Mouse (Mus musculus): ENCODE data around the gene Prss53. TPM values are rescaled to one million over a fixed set of nuclear protein-coding genes. Genes with fewer than 3 reads are reported as not detected.

Prss53 gene
- polyA plus RNA-seq (2016; fragmentation: Nextera tagmentation; extraction: Ambion mirVana): 0.77 and 0.79 TPM in 2 replicates

- Histone ChIP-seq H3K9me3 (no peaks in the 10 kb centered on the region), H3K27me3 (no peaks in the 10 kb centered on the region), H3K4me1 (peaks cover 11% of the 10 kb centered on the region), H3K9ac (replicated peaks) (no peak within 1 kb of the TSS), H3K4me2 (replicated peaks) (no peak within 1 kb of the TSS), H3K27ac (replicated peaks) (no peak within 1 kb of the TSS), H3K36me3 (peaks cover 71% of the 10 kb centered on the region), H3K4me3 (no peak within 1 kb of the TSS)
- no peak for ATAC-seq (ENCODE audit: low FRiP score, low read depth)
- 52% methylated on average over 4 of the region's 4 CpGs for WGBS
Observed at GRCm38 (mm10) chr7:127890798-127891197, at the start of gene Prss53. Gene Prss53 (minus strand): TSS chr7:127890970.

GRCm38 (mm10) chr7:127936216-127936884 is 45.6 kb upstream of the Prss53 start:
- 57% methylated on average over 18 of the region's 18 CpGs for WGBS
- ATAC-seq (ENCODE audit: low FRiP score, low read depth): 0 out of 2 replicates have a peak, but pooled peaks have one; percentile 10
- H3K4me2 ChIP-seq (replicated peaks): peak overlapping the region; percentile 88
- no peaks in the 10 kb centered on the region for H3K36me3 ChIP-seq
- peak overlapping the region; percentile 56 for H3K4me3 ChIP-seq
- H3K27ac ChIP-seq (replicated peaks): no peak overlapping the region
- H3K4me1 ChIP-seq: peaks cover 17% of the 10 kb centered on the region
- H3K9ac ChIP-seq (replicated peaks): peak overlapping the region; percentile 71
- H3K9me3 ChIP-seq: no peaks in the 10 kb centered on the region
- H3K27me3 ChIP-seq: peaks cover 7% of the 10 kb centered on the region; the same call in 1 of the 2 replicates

- peak overlapping the region; percentile 88 for H3K4me2 ChIP-seq (replicated peaks)
- WGBS: under 1% methylated on average over 36 of the region's 38 CpGs
- ATAC-seq (ENCODE audit: low FRiP score, low read depth): peak; percentile 42
- H3K4me3 ChIP-seq: peak overlapping the region; percentile 56
- peaks cover 10% of the 10 kb centered on the region; the same call in 1 of the 2 replicates for H3K27me3 ChIP-seq
- peaks cover 17% of the 10 kb centered on the region for H3K4me1 ChIP-seq
- no peaks in the 10 kb centered on the region for H3K9me3 ChIP-seq
- no peaks in the 10 kb centered on the region for H3K36me3 ChIP-seq
- H3K27ac ChIP-seq (replicated peaks): peak overlapping the region; percentile 7; the same call in 1 of the 2 replicates
- H3K9ac ChIP-seq (replicated peaks): peak overlapping the region; percentile 71
Observed at GRCm38 (mm10) chr7:127935748-127936159, 45.0 kb upstream of the Prss53 start.

- H3K9ac ChIP-seq (replicated peaks): peak overlapping the region; percentile 71
- H3K9me3 ChIP-seq: no peaks in the 10 kb centered on the region
- 6% methylated on average over 31 of the region's 32 CpGs for WGBS
- H3K36me3 ChIP-seq: no peaks in the 10 kb centered on the region
- H3K27me3 ChIP-seq: peaks cover 13% of the 10 kb centered on the region
- H3K27ac ChIP-seq (replicated peaks): peak overlapping the region; percentile 43
- H3K4me2 ChIP-seq (replicated peaks): peak overlapping the region; percentile 88
- H3K4me3 ChIP-seq: peak overlapping the region; percentile 56
- peaks cover 18% of the 10 kb centered on the region for H3K4me1 ChIP-seq
- peak; percentile 94 for ATAC-seq (ENCODE audit: low FRiP score, low read depth)
Observed at GRCm38 (mm10) chr7:127935028-127935722, 44.4 kb upstream of the Prss53 start.

GRCm38 (mm10) chr7:127934075-127934474 is 43.3 kb upstream of the Prss53 start:
- no peak overlapping the region for H3K9ac ChIP-seq (replicated peaks)
- H3K4me2 ChIP-seq (replicated peaks): no peak overlapping the region
- WGBS: 92% methylated on average over 5 of the region's 5 CpGs
- H3K27me3 ChIP-seq: peaks cover 24% of the 10 kb centered on the region
- no peak for ATAC-seq (ENCODE audit: low FRiP score, low read depth)
- H3K36me3 ChIP-seq: no peaks in the 10 kb centered on the region
- H3K27ac ChIP-seq (replicated peaks): no peak overlapping the region
- H3K9me3 ChIP-seq: no peaks in the 10 kb centered on the region
- H3K4me3 ChIP-seq: no peak overlapping the region
- peaks cover 22% of the 10 kb centered on the region for H3K4me1 ChIP-seq

GRCm38 (mm10) chr7:127932273-127933031 is 41.7 kb upstream of the Prss53 start:
- no peak overlapping the region for H3K4me2 ChIP-seq (replicated peaks)
- no peaks in the 10 kb centered on the region for H3K36me3 ChIP-seq
- no peak overlapping the region for H3K4me3 ChIP-seq
- no peak overlapping the region for H3K27ac ChIP-seq (replicated peaks)
- no peak for ATAC-seq (ENCODE audit: low FRiP score, low read depth)
- WGBS: 11% methylated on average over 13 of the region's 13 CpGs
- no peak overlapping the region for H3K9ac ChIP-seq (replicated peaks)
- peaks cover 40% of the 10 kb centered on the region for H3K27me3 ChIP-seq
- no peaks in the 10 kb centered on the region for H3K9me3 ChIP-seq
- peaks cover 22% of the 10 kb centered on the region for H3K4me1 ChIP-seq

GRCm38 (mm10) chr7:127931351-127932135 is 40.8 kb upstream of the Prss53 start:
- H3K27ac ChIP-seq (replicated peaks): no peak overlapping the region
- no peak overlapping the region for H3K9ac ChIP-seq (replicated peaks)
- no peak overlapping the region for H3K4me3 ChIP-seq
- ATAC-seq (ENCODE audit: low FRiP score, low read depth): no peak
- no peak overlapping the region for H3K4me2 ChIP-seq (replicated peaks)
- peaks cover 22% of the 10 kb centered on the region for H3K4me1 ChIP-seq
- no peaks in the 10 kb centered on the region for H3K9me3 ChIP-seq
- 32% methylated on average over 13 of the region's 13 CpGs for WGBS
- H3K36me3 ChIP-seq: peaks cover 2% of the 10 kb centered on the region; the same call in 1 of the 2 replicates
- peaks cover 40% of the 10 kb centered on the region for H3K27me3 ChIP-seq

- Histone ChIP-seq H3K36me3 (peaks cover 11% of the 10 kb centered on the region), H3K27ac (replicated peaks) (no peak overlapping the region), H3K4me1 (peaks cover 17% of the 10 kb centered on the region; the same call in 1 of the 2 replicates), H3K27me3 (peaks cover 35% of the 10 kb centered on the region), H3K4me2 (replicated peaks) (no peak overlapping the region), H3K9ac (replicated peaks) (no peak overlapping the region), H3K9me3 (no peaks in the 10 kb centered on the region), H3K4me3 (no peak overlapping the region)
- 85% methylated on average over 5 of the region's 5 CpGs for WGBS
- no peak for ATAC-seq (ENCODE audit: low FRiP score, low read depth)
Observed at GRCm38 (mm10) chr7:127930636-127931035, 39.9 kb upstream of the Prss53 start.

GRCm38 (mm10) chr7:127929923-127930322 is 39.2 kb upstream of the Prss53 start, which contains the start of gene Prss8:
Gene Prss8 (minus strand): TSS chr7:127930104.
- peaks cover 35% of the 10 kb centered on the region for H3K27me3 ChIP-seq
- WGBS: 25% methylated on average over 6 of the region's 6 CpGs
- H3K4me2 ChIP-seq (replicated peaks): 0 out of 2 replicates have a peak within 1 kb of the TSS, but pooled peaks have one; percentile 7
- no peak for ATAC-seq (ENCODE audit: low FRiP score, low read depth)
- H3K36me3 ChIP-seq: peaks cover 18% of the 10 kb centered on the region
- H3K4me3 ChIP-seq: no peak within 1 kb of the TSS
- no peaks in the 10 kb centered on the region for H3K9me3 ChIP-seq
- H3K4me1 ChIP-seq: peaks cover 16% of the 10 kb centered on the region; the same call in 1 of the 2 replicates
- no peak within 1 kb of the TSS; the same call in 1 of the 2 replicates for H3K9ac ChIP-seq (replicated peaks)
- H3K27ac ChIP-seq (replicated peaks): no peak within 1 kb of the TSS

- H3K4me1 ChIP-seq: peaks cover 11% of the 10 kb centered on the region; the same call in 1 of the 2 replicates
- no peak overlapping the region for H3K27ac ChIP-seq (replicated peaks)
- H3K9ac ChIP-seq (replicated peaks): no peak overlapping the region
- WGBS: 58% methylated on average over 5 of the region's 5 CpGs
- ATAC-seq (ENCODE audit: low FRiP score, low read depth): no peak
- peaks cover 31% of the 10 kb centered on the region for H3K36me3 ChIP-seq
- H3K4me2 ChIP-seq (replicated peaks): no peak overlapping the region
- H3K27me3 ChIP-seq: peaks cover 35% of the 10 kb centered on the region
- no peaks in the 10 kb centered on the region for H3K9me3 ChIP-seq
- no peak overlapping the region for H3K4me3 ChIP-seq
Observed at GRCm38 (mm10) chr7:127928596-127928995, 37.8 kb upstream of the Prss53 start.

- ATAC-seq (ENCODE audit: low FRiP score, low read depth): no peak
- Histone ChIP-seq H3K27ac (replicated peaks) (no peak overlapping the region), H3K9ac (replicated peaks) (no peak overlapping the region), H3K36me3 (peaks cover 38% of the 10 kb centered on the region), H3K4me1 (peaks cover 11% of the 10 kb centered on the region; the same call in 1 of the 2 replicates), H3K4me2 (replicated peaks) (no peak overlapping the region), H3K4me3 (no peak overlapping the region), H3K27me3 (peaks cover 35% of the 10 kb centered on the region), H3K9me3 (no peaks in the 10 kb centered on the region)
- 80% methylated on average over 11 of the region's 11 CpGs for WGBS
Observed at GRCm38 (mm10) chr7:127927726-127928125, 37.0 kb upstream of the Prss53 start.
